Mouse (Mus musculus) monocyte, adult 2 months (primary cell): ENCODE measurements around the gene Siglec1.
"Not testable (repeated sequence)": the region's sequence is repeated elsewhere in the genome, so short reads cannot be mapped to it uniquely, and the experiment has no call there.

ENCODE experiments used
- DNase-seq, 2 experiments: peaks; one replicate each; pipeline ENCODE4 v3.0.0; 2022; ENCODE audit warnings: low spot score in 2 of 2, low read depth in 1 of 2

Gene Siglec1

DNA sequence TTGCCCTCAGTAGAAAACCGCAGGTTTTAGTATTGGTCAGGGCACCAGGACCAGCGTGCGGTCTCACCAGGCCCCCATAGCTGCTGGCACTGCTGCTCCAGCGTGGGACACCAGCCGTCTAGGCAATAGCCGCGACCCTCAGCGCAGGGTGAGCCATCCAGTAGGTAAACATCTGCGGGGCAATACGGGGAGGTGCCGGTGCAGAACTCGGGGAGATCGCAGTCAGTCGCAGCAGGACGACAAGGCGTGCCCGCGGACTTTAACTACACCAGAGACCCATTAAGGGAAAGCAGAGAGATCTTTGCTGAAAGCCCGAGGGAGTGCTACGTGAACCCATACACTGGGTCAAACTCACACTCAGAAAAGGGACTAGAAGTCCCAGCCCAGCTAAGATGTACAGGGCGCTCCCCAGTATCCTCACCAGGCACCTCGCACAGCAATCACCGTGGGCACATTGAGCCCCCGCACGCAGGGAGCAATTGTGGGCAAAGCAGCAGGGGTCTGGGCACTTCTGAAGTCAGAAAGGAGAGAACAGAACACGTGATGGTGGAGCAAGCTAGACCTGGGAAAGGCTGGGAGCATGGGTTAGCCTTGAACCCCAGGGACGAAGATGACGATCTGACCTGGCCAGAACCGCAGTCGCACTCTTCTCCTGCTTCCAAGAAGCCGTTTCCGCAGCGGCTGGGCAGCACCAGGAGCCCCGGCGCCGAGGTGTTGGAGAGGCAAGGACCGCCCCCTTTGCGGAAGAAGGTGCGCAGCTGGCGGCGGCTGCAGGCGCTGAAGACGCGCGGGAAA, 32.5 kb downstream of the Siglec1 start:
- no peak for DNase-seq

DNA sequence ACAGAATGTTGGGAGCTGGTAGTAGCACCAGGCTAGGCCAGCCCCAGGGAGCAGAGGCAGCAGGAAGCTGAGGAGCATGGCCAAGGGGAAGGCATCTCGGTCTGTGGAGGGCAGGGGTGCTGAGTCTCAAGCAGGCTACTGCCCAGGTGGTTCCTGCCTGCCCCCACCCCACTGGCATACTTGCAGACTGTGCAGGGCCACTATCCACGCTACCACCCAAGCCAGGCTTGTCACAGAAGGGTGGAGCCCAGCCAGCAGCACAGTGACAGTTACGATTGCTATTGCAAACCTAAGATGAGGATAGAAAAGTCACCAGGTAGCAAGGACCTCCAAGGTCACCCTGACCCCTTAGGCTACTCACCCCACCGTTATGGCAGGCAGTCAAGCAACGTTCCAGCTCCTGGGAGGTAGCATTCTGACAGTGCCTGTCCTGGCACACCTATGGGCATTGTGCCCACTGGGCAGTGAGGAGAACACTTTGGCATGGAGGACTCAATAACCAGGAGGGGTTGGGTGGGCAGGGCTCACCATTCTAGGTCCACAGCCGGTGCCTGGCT, 33.6 kb downstream of the Siglec1 start:
- DNase-seq: no peak

DNA sequence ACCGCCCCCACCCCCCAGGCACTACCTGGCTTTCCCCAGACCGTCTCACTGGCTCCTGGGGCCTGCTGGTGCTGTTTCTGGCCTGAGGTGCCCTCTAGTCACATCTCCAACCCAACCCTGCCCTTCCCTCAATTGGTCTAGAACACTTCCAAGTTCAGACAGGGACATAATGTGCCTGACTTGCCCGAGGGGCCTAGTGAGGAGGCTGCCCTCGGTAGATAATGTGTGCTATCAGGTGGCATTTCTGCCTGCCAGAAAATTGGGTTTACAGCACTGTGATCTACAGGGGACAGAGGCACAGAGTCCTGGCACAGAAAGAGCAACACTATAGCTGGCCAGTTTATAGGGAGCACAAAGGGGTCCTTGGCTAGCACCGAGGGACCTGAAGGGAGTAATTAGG, 34.5 kb downstream of the Siglec1 start:
- no peak for DNase-seq

DNA sequence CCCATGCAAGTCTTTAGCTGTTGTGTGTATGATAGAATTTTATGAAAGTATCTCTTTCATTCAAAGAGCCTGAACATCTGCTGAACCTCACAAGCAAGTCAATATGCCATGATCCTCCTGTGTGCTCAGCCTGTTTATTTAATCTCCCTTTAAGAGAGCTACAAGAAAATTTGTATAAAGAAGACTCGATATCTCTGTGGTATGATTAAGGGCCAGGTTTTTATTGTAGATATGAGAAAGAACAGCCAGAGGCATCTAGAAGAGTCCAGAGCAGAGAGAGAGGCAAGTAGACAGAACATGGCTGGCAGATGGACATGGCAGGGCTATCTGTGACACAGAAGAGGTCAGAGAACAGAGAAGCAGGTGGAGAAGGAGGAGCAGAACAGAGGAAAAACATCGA, 40.5 kb downstream of the Siglec1 start:
- DNase-seq: no peak

DNA sequence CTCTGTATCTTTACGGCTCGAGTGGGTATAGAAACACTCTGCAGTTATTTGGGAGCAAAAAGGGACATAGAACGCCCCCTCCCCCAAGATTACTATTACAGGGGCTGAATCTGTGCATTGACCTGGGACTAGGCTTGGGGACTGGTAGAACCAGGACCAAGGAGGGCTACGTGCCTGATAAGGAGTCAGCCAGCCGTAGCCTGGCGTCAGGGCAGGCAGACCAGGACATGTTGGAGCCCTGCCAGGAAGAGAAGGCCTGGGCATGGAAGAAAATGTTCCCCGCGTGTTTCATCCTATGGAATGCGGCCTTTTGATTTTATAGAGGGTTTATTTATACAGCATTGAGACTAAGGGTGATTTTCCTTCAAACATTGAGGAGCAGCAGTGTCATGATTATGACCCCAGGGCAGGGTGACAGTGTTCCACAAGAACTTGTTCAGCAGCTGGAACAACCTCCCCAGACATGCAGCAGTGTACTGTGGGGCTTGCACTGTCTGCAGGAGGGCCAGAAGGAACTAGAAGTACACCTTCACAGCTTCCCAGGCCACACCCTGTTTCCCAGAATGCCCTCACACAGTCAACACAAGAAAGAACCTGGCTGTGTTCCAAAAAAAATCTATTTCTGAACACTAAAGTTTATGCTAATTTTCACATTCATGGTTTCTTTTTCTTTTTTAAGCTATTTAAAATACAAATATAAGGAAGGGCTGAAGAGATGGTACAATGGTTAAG, 41.4 kb downstream of the Siglec1 start:
- no peak for DNase-seq

DNA sequence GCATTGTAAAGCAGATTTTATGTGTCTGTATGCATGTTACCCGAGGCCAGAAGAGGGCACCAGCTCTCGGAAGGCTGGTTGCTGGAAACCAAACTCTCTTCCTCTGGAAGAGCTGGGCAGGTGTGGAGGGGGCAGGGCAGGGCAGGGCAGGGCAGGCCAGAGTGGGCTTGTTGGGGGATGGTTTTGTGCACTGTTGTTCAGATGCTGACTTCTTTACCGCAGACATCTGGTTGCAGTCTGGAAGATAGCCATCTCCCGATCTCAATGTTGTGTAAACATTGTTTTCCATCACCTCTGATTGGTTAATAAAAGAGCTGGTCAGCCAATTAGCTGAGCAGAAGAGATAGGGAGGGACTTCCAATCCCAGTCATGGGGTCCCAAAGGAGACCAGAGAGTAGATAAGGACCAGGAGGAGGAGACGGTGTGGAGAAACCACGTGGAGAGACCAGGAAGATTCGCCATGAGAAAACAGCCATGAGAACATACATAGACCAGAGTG, 42.2 kb downstream of the Siglec1 start:
- DNase-seq: no peak

DNA sequence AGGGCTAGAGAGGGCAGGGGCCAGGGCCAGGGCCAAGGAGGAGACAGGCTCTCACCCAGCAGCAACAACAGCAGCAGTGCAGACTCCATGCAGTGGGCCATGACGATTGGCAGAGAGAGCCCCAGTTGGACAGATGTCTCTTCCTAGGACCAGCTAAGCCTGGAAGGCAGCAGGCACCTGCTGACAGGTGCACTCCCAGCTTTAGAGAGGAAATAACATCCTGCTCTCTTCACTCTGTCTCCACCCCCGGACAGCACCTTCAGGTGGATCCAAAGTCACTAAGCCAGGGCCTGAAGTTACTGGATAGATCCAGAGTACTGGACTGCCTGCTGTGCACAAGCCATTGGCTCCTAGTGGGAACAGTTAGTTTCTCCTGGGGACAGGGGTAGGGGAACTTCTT, 43.6 kb downstream of the Siglec1 start, which contains the start of gene Gfra4:
Gene Gfra4 (minus strand): TSS at position 101 of the 400 bp plus-strand sequence.
- no peak for DNase-seq

DNA sequence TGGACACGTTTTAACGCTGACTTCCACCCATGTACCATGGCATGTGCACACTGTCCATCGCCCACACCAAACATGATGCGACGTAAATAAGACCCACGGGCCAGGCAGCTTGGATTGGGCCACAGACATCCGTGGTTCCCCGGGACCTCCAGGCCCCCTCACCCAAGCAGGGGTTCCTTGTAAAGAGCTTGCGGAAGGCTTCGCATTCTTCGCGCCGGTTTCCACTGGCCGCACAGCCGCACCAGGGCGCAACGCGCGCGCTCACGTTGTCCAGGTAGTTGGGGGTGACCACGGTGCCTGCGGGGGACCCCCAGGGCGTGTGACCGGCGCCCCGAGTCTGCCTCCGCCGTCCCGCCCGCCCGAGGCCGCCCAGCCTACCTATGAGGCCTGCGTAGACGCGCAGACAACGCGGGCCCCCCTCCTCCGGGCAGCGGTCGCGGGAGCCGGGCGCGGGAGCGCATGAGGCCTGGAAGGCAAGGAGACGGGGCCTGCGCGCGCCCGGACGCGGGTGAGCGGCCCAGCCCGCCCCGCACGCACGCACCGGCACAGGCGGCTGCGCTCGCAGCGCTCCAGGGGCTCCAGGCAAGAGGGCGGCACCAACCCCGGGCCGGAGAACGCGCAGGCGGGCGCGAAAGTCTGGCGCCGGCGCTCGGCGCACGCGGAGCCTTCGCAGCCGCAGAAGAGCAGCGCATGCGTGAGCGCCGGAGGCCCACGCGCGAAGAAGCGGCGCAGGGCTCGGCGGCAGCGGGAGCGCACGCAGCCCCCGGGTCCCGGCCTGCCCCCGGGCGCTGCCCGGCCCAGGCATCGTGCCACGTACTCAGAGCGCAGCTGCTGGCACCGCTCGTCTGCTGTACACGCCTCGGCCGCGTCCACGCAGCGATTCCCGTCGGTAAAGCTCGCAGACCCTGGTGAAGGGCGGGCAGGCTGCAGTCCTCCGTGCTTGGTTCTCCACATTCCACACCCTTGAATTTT, 45.4 kb downstream of the Siglec1 start:
- no peak for DNase-seq

DNA sequence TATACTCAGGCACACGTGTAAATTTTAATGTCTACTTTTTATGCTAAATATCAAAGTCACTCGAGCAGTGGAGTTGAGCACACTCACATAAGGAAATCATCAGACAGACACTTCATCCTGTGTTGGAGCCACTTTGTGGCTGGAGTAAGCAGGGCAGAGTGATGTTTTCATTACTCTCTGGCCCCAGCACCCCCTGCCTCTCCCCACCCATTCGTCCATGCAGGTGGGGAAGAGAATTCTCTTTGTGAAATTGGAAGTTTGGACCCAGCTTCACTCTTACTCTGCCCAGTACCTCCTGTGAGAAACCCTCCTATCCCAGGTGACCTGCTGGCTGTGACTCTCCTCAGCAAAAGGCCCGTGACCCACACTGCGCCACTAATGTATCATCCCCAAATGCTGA, 47.9 kb downstream of the Siglec1 start:
- no peak for DNase-seq

DNA sequence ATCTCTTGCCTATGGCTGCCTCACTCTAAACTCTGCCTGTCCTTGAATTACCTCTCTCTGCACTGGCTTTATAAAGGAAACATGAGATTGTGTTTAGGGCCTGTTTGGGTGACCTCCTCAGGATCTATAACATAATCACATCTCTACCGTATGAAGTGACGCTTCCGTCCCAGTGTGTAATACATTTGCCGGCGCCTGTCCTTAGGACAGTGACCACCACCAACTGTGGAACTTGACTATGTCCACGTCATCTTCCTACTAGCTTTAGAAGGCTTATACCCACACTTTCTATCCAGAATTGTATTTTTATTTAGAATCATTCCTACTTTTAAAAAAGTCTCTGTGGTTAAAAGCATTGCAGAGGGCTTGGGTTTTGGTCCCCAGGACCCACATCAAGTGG, 48.4 kb downstream of the Siglec1 start:
- no peak for DNase-seq

DNA sequence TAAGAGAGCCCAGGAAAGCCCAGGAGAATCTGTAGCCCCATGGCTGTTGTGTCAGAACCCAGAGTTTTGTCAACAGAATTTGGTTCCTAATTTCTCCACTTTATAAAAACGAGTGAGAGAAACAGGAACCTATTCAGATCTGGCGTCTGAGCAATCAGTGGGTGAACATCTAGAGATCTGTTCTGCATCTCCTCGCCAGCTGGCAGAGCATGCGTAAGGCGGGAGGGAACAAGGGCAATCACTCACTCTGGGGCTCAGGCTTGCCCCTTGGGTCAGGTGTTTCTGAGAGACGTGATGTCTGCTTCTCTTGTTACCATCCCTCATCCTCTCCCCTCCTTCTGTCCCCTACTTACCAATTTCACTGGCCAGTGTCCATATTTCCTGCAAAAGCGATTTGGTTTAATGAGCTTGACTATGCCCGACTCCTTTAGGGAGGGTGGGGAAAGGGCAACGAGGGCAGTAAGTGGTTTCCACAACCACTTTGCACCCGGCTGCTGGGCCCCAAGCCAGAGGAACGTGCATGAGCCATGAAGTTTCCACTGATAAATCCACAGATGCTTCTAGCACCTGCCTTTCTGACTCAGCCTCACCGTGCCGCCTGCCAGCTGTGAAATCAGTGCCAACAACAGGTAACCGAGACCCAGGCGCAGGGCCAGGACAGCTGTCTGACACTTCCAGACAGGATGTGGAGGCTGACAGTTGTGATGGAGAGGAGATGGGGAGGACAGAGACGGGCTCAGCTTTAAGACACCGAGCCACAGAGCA, 49.2 kb downstream of the Siglec1 start:
- no peak for DNase-seq

DNA sequence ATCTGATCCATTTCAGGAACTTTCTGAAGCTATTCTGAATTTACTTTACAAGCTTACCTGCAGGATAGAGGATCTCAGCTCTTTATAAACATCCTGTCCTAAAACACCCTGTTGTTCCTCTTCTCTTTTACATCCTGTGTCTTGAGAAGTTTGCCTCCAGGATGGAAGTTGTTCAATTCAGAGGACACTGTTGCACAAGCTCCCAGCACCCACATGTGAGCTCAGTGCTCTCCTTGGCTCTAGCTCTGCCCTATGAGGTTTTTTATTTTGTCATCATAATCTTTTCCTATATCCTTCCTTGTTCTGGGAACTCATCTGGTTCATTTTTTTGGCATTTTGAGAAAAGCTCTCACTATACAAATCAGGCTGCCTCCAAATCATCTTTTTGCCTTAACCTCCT, 49.8 kb downstream of the Siglec1 start:
- DNase-seq: no peak

DNA sequence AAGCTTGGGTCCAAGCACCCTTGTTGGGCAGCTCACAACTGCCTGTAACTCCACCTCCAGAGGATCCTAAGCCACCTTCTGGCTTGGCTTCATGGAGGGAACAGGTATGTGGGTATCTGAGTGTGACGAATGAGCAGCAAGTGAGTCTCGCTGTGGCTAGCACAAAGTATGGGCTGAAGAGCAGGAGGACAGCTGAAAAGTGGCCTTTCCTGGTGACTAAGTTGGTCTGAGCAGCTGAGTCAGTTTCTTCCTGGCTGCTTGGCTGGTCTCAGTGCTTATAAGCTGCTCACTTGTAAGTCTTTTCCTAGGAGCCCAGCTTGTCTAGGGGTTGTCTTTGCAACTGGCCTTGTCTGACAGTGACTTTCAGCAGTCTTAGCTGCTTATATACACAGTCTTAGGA, 50.2 kb downstream of the Siglec1 start:
- no peak for DNase-seq

DNA sequence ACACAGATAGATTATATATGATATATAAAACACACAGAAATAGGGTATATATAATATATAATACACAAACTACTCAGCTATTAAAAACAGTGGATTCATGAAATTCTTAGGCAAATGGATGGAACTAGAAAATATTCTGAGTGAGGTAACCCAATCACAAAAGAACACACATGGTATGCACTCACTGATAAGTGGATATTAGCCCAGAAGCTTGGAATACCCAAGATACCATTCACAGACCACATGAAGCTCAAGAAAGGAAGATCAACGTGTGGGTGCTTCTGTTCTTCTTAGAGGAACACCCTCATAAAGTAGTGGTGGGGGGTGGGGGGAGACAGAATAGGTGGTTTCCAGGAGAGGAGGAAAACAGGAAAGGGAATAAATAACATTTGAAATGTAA, 55.2 kb downstream of the Siglec1 start:
- DNase-seq: not testable (repeated sequence)

DNA sequence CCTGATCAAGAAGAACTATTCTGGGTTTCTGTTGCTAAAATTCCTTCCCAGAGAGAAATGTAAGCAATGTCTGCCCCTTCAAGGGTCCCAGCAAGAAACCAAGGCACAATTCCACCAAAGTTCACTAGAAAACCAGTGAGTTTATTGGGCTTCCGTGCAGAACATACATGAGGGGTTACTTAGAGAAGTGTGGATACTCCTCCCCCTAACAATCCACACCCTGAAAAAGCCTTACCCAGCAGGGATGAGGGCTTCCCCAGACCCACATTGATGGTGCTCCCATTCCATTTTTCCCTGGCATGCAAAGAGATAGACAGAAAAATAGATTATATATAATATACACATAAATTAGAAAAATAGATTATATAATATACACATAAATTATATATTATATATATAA, 55.6 kb downstream of the Siglec1 start:
- DNase-seq: no peak

DNA sequence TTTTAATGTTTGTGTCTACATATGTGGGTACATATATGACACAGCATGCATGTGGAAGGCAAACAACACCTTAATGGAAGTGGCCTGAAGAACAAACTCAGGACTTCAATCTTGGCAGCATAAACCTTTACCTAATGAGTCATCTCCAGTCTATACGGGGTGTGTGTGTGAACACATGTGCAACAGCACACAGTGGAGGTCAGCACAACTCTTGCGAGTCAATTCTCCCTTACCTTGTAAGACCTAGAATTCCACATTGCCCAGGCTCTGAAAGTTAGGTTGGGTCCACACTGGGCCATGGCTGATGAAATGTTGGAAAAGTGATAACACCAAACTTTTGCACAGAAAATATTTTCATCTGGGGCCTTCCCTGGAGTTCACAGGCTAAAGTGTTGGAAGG, 56.0 kb downstream of the Siglec1 start:
- no peak for DNase-seq

DNA sequence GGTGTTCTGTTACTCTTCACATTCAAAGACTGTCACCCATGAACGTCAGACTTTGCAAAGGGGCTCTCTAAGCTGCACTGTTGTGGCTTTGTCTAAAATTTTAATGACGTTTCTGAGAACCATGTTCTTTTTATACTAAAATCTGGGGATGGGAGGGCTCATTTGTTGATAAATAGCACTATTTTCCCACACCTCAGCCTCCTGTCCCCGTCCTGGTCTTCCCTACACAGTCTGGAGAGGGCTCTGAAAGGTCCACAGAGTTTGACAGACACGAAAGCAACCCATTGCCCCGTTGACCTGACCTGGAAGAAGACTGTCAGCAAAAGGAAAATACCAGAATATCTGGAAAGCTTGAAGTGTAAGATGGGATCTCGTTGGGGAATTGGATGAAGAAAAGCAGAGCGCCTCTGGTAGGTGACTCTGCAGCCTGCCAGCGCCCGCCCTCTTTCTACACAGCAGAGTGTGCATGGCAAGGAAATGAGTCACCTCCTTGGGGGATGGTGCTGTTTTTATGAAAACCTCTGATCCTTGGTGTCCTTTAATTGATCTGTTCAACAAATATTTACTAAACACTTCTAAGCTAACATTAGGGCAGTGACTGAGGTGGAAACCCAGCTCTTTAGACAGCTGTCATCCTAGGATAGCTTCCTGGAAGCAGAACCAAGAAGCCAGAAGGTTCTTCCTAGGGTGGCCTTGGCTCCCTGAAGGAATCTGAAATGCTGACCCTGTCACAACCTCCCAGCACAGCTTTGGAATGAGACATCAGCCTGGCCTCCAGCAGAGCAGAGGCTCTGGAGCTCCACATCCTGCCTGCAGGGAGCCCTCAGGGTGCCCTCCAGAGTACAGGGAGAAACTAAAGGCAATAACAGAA, 57.3 kb downstream of the Siglec1 start:
- no peak for DNase-seq

DNA sequence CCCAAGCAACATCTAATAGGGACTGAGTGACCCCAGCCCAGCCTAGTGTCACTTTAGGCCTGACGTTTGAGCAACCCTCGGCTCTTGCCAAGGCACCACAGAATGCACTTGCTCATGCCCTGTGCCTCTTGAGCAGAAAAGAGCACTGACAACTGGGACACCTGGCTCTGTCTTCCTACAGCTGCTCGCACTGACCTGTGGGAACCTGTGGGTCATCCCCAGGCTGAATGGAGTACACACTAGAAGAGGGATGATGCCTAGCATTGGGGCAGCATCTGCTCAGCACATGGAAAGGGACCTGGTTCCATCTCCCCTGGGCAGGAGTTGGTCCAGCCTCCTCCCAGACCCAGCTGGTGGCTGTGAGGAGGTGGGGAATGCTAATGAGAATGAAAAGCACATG, 59.6 kb downstream of the Siglec1 start:
- no peak for DNase-seq

DNA sequence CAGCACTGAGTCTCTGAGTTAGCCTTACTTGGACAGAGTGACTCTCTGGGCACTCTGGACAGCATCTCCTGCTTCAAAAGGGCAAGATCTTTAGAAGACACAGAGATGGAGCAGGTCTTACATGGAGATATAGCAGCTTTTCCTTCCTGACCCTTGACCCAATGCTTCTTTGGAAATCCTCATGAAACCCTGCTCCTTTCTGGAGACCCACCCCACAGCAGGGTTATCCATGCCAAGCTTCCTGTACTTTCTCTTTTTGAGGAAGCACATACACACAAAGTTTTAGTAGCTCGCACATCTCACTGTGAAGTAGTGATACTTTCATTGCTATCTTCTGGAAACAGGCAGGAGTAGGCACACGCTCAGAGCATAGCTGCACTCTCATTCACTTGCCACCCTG, 61.3 kb downstream of the Siglec1 start:
- DNase-seq: no peak
